Mouse (Mus musculus): ENCODE data around the gene Filip1.

- TF ChIP-seq POLR2A (IDR thresholded peaks at IDR 0.05; ENCODE audit: control insufficient read depth in 1 of 2, insufficient read depth in 1 of 2, low read depth in 1 of 2, low read length in 2 of 2, poor library complexity in 1 of 2) (no peak), CHD1 (IDR thresholded peaks at IDR 0.05; ENCODE audit: low read depth, low read length) (no peak), CTCF (IDR thresholded peaks at IDR 0.05 in 2 of 3, conservative IDR thresholded peaks at IDR 0.05 in 1 of 3; ENCODE audit: control insufficient read depth in 1 of 3, insufficient read depth in 1 of 3, low read depth in 2 of 3, low read length in 3 of 3, poor library complexity in 1 of 3, severe bottlenecking in 1 of 3) (no peak), GATA1 (IDR thresholded peaks at IDR 0.05; ENCODE audit: low read depth, low read length) (no peak), NELFE (IDR thresholded peaks at IDR 0.05; ENCODE audit: low read depth, low read length) (no peak), SMC3 (IDR thresholded peaks at IDR 0.05; ENCODE audit: low read depth, low read length) (no peak), CHD2 (IDR thresholded peaks at IDR 0.05; ENCODE audit: low read length) (no peak), RCOR1 (IDR thresholded peaks at IDR 0.05; ENCODE audit: low read depth, low read length) (no peak), MAFK (IDR thresholded peaks at IDR 0.05; ENCODE audit: borderline replicate concordance, low read depth, low read length) (no peak), USF1 (IDR thresholded peaks at IDR 0.05; ENCODE audit: low read depth, low read length) (no peak)
Observed at GRCm38 (mm10) chr9:79969544-79969943, 43.1 kb downstream of the Filip1 start.

All from MEL (cell line).